Mouse (Mus musculus) forebrain, postnatal 0 days (tissue): Measurements from ENCODE around the gene Ablim2. TPM values are rescaled to one million over a fixed set of nuclear protein-coding genes. Genes with fewer than 3 reads are reported as not detected.

Source experiments
- ATAC-seq: fragments of 200-750 bp; cut with Nextera tagmentation; 2 replicates; pipeline ENCODE4 v1.8.0; 2017; ENCODE audit warnings: mild to moderate bottlenecking, moderate library complexity
- DNase-seq: peaks from one replicate; pipeline ENCODE4 v3.0.0-alpha.2; 2015
- H3K27ac ChIP-seq: fragments of 300-500 bp; sonication (generic); 2 replicates; pipeline ENCODE4 v1.5.1; 2014; ENCODE audit warnings: low read depth, mild to moderate bottlenecking, antibody characterized with exemption, low read length, moderate library complexity, mixed read lengths
- H3K27me3 ChIP-seq: fragments of 300-500 bp; sonication (generic); 2 replicates; pipeline ENCODE4 v1.6.1; 2014; ENCODE audit warnings: mild to moderate bottlenecking, low read length, mixed read lengths; ENCODE audit not compliant: insufficient read depth
- H3K36me3 ChIP-seq: fragments of 300-500 bp; sonication (generic); 2 replicates; pipeline ENCODE4 v1.6.1; 2014; ENCODE audit warnings: mild to moderate bottlenecking, moderate library complexity; ENCODE audit not compliant: insufficient read depth
- H3K4me1 ChIP-seq: fragments of 300-500 bp; sonication (generic); 2 replicates; pipeline ENCODE4 v1.6.1; 2014; ENCODE audit warnings: antibody characterized with exemption; ENCODE audit not compliant: insufficient read depth
- H3K4me2 ChIP-seq: fragments of 300-500 bp; sonication (generic); 2 replicates; pipeline ENCODE4 v1.6.1; 2014; ENCODE audit warnings: low read depth, mild to moderate bottlenecking, moderate library complexity
- H3K4me3 ChIP-seq: fragments of 300-500 bp; sonication (generic); 2 replicates; pipeline ENCODE4 v1.5.1; 2014; ENCODE audit warnings: low read depth, low read length, mixed read lengths
- H3K9ac ChIP-seq: fragments of 300-500 bp; sonication (generic); 2 replicates; pipeline ENCODE4 v1.6.1; 2014; ENCODE audit warnings: mild to moderate bottlenecking
- H3K9me3 ChIP-seq: fragments of 300-500 bp; sonication (generic); 2 replicates; pipeline ENCODE4 v1.6.1; 2016; ENCODE audit warnings: low read length
- CTCF ChIP-seq: sonication (generic); IDR thresholded peaks from 2 replicates; pipeline ENCODE4 v1.5.1; 2016; ENCODE audit warnings: antibody characterized with exemption, control low read depth, low read depth
- WGBS: fragments of 180-500 bp; shearing (Covaris S2); extraction: QIAGEN DNeasy Blood & Tissue Kit; methylation state at CpG from one replicate; pipeline ENCODE4 v1.1.7; 2014; 5-methylcytosine and 5-hydroxymethylcytosine counted together
- polyA plus RNA-seq: library from polyadenylated mRNA; unstranded; fragments of >200 nt; fragmentation: Nextera tagmentation; extraction: Ambion mirVana; gene quantifications from 2 replicates; pipeline ENCODE4 v1.2.1, GENCODE M21; 2015
- total RNA-seq: library from RNA; depleted of rRNA; stranded (reverse); fragments of >200 nt; gene quantifications from 2 replicates; pipeline ENCODE4 v1.2.3, GENCODE M21; 2014

Gene Ablim2
- total and polyA plus RNA-seq, 2 experiments from 2014 or later, result 18.2 to 20.6 TPM

DNA sequence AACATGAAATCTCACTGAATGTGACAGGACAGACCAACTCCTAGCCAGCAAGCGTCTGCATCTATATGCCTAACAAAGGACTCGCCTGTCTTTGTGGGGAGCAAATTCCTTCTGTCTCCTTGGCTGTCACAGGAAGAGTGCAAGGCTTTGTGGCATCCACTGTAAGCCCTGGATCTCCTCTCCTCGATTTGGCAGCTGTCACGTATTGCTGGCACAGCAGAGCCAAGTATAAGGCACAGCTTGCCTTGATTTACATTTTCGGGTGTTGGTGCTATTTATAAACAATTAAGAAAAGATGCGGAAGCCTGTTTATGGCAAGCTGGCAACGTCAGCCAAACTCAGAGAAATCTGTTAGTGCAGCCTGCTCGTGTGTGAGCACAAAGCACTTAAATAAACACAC is 160.7 kb downstream of the Ablim2 start:
- peak; percentile 93 for DNase-seq
- WGBS, result 7% methylated on average over 8 of the region's 8 CpGs
- peak; percentile 95 for ATAC-seq
- TF ChIP-seq CTCF, result no peak
- Histone ChIP-seq H3K27ac (peak overlapping the region; percentile 76), H3K4me2 (peak overlapping the region; percentile 13), H3K27me3 (no peaks in the 10 kb centered on the region), H3K36me3 (no peaks in the 10 kb centered on the region), H3K9me3 (no peaks in the 10 kb centered on the region), H3K9ac (peak overlapping the region; percentile 19), H3K4me1 (peaks cover 28% of the 10 kb centered on the region), H3K4me3 (no peak overlapping the region)

DNA sequence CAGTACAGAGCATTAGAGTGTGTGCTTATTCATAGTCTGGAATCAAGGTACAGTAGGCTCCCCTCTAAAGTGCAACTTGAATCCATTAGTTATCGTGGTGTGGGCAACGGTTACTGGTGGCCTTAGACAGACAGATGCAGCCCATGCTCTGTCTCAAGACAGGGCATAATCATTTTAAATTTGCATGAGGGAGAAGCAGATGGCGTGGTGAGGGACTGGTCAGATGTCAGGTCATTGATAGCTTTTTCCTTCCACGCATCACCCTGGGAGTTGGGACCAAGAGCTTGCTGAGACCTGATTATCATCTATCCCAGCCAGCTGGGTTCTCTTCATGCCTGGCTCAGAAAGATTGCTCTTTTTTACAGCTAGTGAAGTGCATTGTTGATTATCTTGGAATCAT is 162.4 kb downstream of the Ablim2 start:
- Histone ChIP-seq H3K4me3 (no peak overlapping the region), H3K27me3 (no peaks in the 10 kb centered on the region), H3K4me1 (peaks cover 34% of the 10 kb centered on the region), H3K9ac (no peak overlapping the region), H3K9me3 (no peaks in the 10 kb centered on the region), H3K36me3 (no peaks in the 10 kb centered on the region), H3K27ac (no peak overlapping the region), H3K4me2 (no peak overlapping the region)
- WGBS, result 43% methylated on average over 4 of the region's 4 CpGs
- ATAC-seq, result no peak
- TF ChIP-seq CTCF, result no peak
- no peak for DNase-seq

DNA sequence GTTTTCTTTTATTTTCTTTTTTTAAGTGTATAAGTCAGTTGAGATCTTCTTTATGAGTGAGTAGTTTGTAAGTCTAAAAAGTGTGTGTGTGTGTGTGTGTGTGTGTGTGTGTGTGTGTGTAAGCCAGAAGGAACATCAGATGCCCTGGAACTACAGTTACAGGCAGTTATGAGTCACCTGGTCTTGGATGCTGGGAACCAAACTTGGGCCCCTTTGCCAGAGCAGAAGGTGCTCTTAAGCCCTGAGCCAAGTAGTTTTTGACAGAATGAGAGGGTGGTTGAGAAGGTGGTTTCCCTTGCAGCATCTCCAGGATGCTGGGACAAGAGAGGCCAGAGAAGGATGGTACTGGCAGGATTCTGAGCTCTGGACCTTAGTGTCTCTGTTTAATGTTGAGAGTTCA is 162.9 kb downstream of the Ablim2 start:
- Histone ChIP-seq H3K9ac (no peak overlapping the region), H3K4me1 (peaks cover 36% of the 10 kb centered on the region), H3K4me2 (no peak overlapping the region), H3K27me3 (no peaks in the 10 kb centered on the region), H3K27ac (no peak overlapping the region), H3K9me3 (no peaks in the 10 kb centered on the region), H3K4me3 (no peak overlapping the region), H3K36me3 (no peaks in the 10 kb centered on the region)
- DNase-seq, result no peak
- no peak for ATAC-seq
- no peak for TF ChIP-seq CTCF

DNA sequence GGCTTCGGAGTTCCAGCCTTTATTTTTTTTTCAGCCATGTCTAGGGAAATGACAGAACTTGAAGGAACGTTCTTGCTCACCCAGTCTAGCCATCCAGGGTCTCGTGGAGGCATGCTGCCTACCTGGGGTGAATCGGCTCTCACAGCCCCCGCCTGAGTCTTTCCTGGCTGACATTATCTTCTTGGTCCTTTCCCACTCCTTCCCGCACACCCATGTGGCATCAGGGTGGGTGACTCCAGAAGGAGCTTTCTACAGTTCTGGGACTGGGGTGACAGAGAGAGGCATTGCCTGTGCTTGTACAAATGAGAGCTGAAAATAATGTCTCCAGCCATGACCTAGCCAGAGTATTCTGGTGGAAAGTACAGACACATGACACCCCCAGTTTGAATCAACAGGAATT is 163.5 kb downstream of the Ablim2 start:
- Histone ChIP-seq H3K27me3 (no peaks in the 10 kb centered on the region), H3K4me2 (no peak overlapping the region), H3K4me3 (no peak overlapping the region), H3K9ac (no peak overlapping the region), H3K27ac (no peak overlapping the region), H3K36me3 (no peaks in the 10 kb centered on the region), H3K4me1 (peaks cover 38% of the 10 kb centered on the region), H3K9me3 (no peaks in the 10 kb centered on the region)
- ATAC-seq, result no peak
- WGBS, result 90% methylated on average over 6 of the region's 6 CpGs
- no peak for DNase-seq
- no peak for TF ChIP-seq CTCF

DNA sequence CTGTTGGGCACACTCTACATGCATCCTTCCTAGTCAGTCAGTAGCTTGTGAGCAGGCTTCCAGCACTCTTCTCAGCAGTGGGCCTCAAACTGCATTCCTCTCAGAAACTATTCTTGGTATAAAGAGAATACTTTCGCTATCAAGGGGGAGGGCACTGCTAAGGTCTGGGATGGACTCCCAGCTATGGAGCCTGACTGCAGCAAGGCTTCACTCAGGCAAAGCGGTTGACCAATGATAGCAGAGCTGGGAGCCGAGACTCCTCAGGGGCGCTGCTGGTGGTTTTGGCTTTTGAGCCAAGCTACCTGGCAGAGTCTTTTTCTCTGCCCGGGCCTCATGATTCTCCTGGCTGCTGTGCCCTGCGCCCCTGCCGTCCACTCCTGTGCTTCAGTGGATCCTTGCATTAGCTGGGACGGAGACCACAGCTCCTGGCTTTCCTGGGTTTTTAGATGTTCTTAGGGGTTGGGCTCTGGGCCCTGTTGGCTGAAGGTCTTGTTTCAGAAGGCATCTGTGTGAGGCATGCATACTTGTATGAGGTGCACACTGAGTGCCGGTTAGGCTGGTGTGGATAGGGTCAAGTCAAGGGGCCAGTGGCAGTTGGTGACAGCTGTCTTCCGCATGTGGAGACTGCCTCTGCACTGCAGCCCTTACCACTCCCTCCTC is 164.0 kb downstream of the Ablim2 start:
- Histone ChIP-seq H3K36me3 (no peaks in the 10 kb centered on the region), H3K4me2 (no peak overlapping the region), H3K9ac (no peak overlapping the region), H3K4me3 (no peak overlapping the region), H3K27me3 (no peaks in the 10 kb centered on the region), H3K9me3 (no peaks in the 10 kb centered on the region), H3K27ac (no peak overlapping the region), H3K4me1 (peaks cover 38% of the 10 kb centered on the region)
- ATAC-seq, result no peak
- no peak for DNase-seq
- 45% methylated on average over 10 of the region's 10 CpGs for WGBS
- no peak for TF ChIP-seq CTCF

DNA sequence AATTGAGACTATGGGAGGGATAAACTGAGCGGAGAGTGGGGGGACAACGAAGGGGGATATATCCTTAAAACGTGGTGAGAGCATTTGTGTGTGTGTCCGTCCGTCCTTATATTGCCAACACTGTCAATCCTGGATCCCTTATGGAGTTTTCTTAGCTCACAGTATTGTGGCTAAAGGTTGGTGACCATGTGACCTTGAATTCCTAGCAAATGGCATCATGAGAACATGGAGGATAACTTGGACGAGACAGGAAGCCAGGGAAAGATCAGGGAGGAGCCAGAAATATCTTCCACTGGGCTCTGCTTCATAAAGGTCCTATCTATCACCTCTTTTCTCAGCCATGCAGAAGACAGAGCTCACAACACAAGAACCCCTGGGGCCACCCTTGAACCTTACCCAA is 165.8 kb downstream of the Ablim2 start:
- Histone ChIP-seq H3K4me2 (no peak overlapping the region), H3K9ac (no peak overlapping the region), H3K36me3 (no peaks in the 10 kb centered on the region), H3K4me3 (no peak overlapping the region), H3K27me3 (no peaks in the 10 kb centered on the region), H3K4me1 (peaks cover 28% of the 10 kb centered on the region), H3K27ac (no peak overlapping the region), H3K9me3 (no peaks in the 10 kb centered on the region)
- ATAC-seq (no peak), DNase-seq (no peak)
- WGBS, result 87% methylated on average over 6 of the region's 6 CpGs
- TF ChIP-seq CTCF, result no peak

DNA sequence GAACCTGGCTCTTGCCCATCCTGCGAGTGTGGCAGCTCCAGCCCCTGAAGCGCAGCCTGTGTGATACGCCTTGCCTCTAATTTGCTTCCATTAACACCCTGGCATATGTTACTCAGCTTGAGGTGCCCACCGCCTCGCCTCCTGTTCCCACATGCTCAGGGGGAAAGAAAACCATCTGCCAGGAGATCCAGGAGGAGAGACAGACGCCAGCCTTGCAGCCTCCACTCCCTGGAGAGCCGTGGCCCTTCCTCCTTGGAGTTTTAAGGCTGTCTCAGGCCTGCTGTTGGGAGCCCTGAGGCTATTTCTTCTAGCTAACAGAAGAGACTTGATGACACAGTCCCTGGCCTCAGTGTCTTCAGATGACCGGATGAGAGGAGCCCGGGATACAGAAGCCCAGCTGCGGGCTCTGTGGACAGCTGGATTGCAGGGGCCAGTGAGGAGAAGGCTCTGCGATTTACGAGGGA is 167.5 kb downstream of the Ablim2 start:
- DNase-seq, result peak; percentile 78
- Histone ChIP-seq H3K36me3 (no peaks in the 10 kb centered on the region), H3K4me3 (no peak overlapping the region), H3K27ac (peak overlapping the region; percentile 15; the same call in 1 of the 2 replicates), H3K4me1 (peaks cover 16% of the 10 kb centered on the region; the same call in 1 of the 2 replicates), H3K9me3 (no peaks in the 10 kb centered on the region), H3K4me2 (no peak overlapping the region), H3K27me3 (no peaks in the 10 kb centered on the region), H3K9ac (no peak overlapping the region)
- TF ChIP-seq CTCF, result no peak
- WGBS, result 50% methylated on average over 12 of the region's 12 CpGs
- ATAC-seq, result peak; percentile 83
